Mouse (Mus musculus) right cerebral cortex, adult 18-20 months (tissue): ENCODE measurements around the gene Cr2.
A peak's percentile ranks its signal among the peaks of the same experiment; 100 is the strongest.
"Not testable (repeated sequence)": the region's sequence is repeated elsewhere in the genome, so short reads cannot be mapped to it uniquely, and the experiment has no call there.

Experiments
- DNase-seq: peaks from one replicate; pipeline ENCODE4 v3.0.0; 2022; ENCODE audit warnings: mixed read lengths

The Cr2 gene

GRCm38 (mm10) chr1:195175980-195176931, at the start of gene Cr2:
Gene Cr2, minus strand, starts transcription at chr1:195176716.
- DNase-seq: peak; percentile 59

DNA sequence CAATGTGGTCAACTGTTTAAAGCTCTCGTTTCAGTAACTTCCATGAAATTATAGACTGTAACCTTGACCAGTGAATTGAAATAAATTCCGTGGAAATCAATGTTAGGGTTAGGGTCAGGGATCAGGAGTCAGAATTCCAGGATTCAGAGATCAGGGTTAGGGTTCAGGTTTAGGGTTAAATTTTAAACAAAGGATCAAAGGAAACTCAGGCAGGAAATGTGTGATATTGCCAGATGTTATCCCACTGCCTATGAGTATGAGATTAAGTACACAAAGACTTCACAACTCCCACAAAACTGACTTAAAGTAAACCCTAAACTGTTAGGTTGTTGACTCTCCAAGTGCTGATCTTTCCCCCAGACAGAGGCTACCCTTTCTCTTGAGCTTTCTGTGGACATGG, 45.3 kb upstream of the Cr2 start:
- no peak for DNase-seq

- DNase-seq: not testable (repeated sequence)
Observed at GRCm38 (mm10) chr1:195212851-195213250, 36.3 kb upstream of the Cr2 start.

DNA sequence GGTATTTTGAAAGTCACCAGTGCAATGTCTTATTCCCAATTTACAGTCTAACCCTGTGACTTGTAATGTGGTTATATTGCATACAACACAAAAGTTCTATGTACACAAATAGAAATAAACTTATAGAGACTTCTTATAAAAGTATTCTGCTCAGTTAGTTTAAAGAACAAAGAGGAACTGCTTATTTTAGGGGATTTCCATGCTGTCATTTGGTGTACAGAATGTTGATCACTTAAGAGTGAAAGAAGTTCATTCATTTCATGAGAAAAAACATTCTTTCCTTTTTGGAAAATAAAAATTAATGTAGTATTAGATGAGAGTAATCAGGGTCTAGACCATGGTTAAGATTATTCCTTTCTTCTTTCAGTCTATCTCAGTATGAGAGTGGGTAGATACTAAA, 8.2 kb upstream of the Cr2 start:
- DNase-seq: no peak

- DNase-seq: no peak
Observed at GRCm38 (mm10) chr1:195164996-195165755, 11.3 kb downstream of the Cr2 start.

DNA sequence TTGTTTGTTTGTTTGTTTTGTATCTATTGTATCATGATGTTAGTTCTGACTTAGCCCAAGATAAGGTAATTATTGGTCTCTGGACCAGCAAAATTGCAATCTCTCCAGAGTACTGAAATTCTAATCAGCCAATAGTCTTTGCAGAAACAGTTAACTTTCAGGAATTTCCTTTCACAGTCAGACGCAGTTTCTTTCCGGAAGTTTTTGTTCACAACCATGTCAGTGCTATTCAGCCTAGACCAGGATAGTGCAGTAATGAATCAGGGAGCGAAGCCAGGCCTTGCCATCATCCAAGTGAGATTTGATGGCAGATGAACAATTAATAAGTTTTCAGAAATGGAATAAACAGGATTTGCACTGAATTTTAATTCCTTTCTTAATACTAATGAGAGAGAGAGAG, 44.4 kb downstream of the Cr2 start:
- no peak for DNase-seq

GRCm38 (mm10) chr1:195131675-195132015, 44.9 kb downstream of the Cr2 start:
- no peak for DNase-seq

DNA sequence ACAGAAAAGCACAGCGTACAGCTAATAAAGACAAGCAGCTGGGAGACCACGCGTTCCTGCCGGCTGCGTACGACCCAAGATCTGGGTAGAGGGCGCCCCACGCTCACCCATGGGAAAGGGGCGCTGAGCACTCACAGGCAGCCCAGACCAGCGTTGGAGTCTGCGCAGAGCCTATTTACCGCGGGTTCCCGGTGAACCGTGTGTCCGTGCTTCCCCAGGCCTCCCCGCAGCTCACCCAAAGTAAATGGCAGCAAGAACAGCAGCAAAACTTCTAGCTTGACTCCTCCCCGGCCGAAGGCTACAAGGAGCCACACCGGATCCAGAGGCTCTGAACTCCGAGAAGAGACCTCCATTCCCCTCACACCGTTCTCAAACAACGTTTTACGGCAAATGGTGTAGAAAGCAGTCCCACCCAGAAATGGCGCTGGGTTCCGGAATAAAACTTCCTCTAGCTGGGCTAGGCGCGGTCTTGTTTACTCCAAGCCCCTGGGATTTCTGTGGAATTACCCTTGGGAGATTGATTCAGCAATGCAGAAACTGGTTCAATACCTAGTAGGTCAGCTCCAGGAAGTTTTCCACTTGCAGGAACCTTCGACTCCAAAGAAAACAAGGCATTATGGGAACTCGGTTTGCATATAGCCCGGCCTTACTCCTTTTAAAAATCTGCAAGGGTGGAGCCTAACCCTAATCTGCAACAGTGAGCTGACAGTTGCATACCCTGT, 45.4 kb downstream of the Cr2 start, which contains the start of gene Cr1l:
Gene Cr1l, minus strand, starts transcription at position 634 of the 722 bp plus-strand sequence.
- peak; percentile 91 for DNase-seq

- DNase-seq: no peak
Observed at GRCm38 (mm10) chr1:195130479-195130878, 46.0 kb downstream of the Cr2 start.

DNA sequence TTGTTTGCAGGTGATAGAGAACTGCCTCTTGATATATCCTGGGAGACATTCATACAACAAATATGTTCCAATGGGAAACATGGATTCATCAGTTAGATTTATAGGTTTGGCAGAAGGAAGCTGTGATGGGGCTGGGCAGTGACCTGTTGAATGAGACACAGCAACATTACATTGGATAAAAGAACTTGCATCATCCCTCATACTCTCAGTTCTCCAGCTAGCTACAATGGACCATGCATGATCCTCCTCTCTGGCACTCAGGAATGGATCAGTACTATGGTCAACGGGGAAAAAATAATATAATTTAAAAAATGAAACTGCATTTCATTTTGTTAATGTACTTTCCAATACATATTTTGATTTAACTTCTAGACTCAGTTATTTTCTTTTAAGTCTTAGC, 46.6 kb downstream of the Cr2 start:
- no peak for DNase-seq

DNA sequence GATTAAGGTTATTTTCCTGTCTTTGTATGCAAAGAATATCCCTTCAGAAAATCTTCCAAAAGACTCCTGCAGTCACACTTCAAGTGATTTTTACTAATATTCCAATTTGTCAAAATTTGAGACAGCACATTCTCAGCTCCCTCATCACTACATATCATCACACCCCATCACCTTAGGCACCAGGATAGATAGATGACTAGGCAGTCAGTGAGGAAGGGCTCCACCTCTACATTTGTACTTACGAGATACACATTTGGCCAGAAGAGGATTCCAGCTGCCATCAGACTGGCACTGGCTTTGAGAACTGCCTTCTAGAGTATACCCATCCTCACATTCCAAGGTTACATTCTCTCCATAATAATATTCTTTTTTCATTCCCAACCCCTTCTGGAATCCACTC, 62.1 kb downstream of the Cr2 start:
- no peak for DNase-seq

- DNase-seq: no peak
Observed at GRCm38 (mm10) chr1:195113621-195114020, 62.9 kb downstream of the Cr2 start.

DNA sequence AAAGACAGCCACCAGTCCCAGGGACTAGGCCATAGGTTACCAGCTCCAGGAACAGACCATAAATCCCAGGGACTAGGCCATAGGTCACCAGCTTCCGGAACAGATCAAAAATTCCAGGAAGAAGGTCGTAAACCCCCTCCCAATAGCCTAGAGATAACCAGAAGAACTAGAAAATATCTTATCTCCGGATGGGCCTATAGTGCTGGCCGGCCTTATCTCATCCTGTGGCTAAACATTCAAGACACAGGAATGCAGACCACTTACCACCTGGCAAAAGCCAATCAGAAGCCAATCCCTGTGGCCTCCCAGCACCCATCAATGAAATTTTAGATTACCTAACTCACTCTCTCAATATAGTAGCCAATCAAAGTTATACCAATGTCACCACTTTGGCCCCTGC, 75.8 kb downstream of the Cr2 start:
- DNase-seq: no peak

GRCm38 (mm10) chr1:195098004-195098403, 78.5 kb downstream of the Cr2 start:
- DNase-seq: no peak

DNA sequence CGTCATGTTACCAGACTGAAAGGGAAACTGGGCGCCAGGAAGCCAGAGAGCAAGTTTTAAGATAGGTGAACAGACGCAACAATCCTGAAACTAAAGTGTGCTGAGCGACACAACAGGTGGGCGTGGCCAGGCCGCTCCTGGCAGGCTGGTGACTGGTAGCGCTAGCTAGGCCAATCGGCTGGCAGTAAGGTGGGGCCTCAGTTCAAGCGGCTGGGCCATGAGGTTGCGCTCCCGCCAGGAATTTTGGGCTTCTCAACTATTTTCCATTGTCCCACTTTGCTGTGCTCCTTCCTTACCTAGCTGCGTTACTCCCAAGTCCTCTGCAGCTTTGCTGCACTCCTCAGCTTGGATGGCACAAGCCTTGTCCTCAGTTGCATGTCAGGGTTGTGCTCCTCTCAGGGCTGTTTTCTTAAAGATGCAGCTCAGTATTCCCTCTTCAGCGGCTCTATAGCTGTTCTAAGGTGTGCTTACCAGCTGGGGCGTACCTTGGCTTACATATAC, 84.2 kb downstream of the Cr2 start, which contains the start of gene Cd46:
Gene Cd46, minus strand, starts transcription at position 30 of the 501 bp plus-strand sequence.
- DNase-seq: peak; percentile 11

DNA sequence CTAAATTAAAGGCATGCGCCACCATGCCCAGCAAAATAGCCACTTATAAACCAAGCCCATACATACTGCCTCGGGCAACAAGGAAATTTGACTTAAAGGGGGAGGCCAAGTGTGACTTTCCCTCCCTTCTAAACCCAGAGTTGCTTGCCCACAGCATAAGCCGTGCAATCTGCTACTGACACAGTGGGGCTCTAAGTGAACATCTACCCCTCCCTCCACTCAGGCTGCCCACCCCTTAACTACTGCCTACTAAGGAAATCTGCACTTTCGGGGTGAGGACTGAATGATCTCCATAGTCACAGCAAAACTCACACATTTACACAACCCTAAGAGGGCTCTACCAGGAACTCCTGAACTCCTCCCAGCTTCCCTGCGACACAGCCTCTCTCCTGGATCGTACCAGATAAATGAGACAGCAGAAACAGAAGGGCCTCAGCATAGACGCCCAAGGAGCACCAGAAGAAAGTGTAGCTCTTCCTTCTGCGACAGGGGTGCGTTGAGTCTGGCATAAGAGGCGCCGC, 84.8 kb downstream of the Cr2 start:
- no peak for DNase-seq
